Mouse (Mus musculus) limb, embryonic 12.5 days (tissue): ENCODE measurements around the gene Psmb3. TPM values are rescaled to one million over a fixed set of nuclear protein-coding genes. Genes with fewer than 3 reads are reported as not detected.

Experiments used
- ATAC-seq: fragments of 200-750 bp; cut with Nextera tagmentation; 2 replicates; pipeline ENCODE4 v1.8.0; 2017; ENCODE audit warnings: low read depth, moderate TSS enrichment; ENCODE audit not compliant: insufficient number of reproducible peaks, insufficient read depth, low FRiP score, low TSS enrichment
- H3K27ac ChIP-seq: fragments of 300-500 bp; sonication (generic); 2 replicates; pipeline ENCODE4 v1.5.1; 2016; ENCODE audit warnings: mild to moderate bottlenecking, moderate library complexity
- H3K27me3 ChIP-seq: fragments of 300-500 bp; sonication (generic); 2 replicates; pipeline ENCODE4 v1.6.1; 2016; ENCODE audit warnings: mild to moderate bottlenecking, moderate library complexity
- H3K36me3 ChIP-seq: fragments of 300-500 bp; sonication (generic); 2 replicates; pipeline ENCODE4 v1.6.1; 2016; ENCODE audit warnings: mild to moderate bottlenecking, moderate library complexity
- H3K4me1 ChIP-seq: fragments of 300-500 bp; sonication (generic); replicated peaks from 2 replicates; pipeline ENCODE4 v1.6.1; 2016
- H3K4me2 ChIP-seq: fragments of 300-500 bp; sonication (generic); 2 replicates; pipeline ENCODE4 v1.6.1; 2016; ENCODE audit warnings: mild to moderate bottlenecking, moderate library complexity
- H3K4me3 ChIP-seq: fragments of 300-500 bp; sonication (generic); replicated peaks from 2 replicates; pipeline ENCODE4 v1.5.1; 2016; ENCODE audit warnings: mild to moderate bottlenecking
- H3K9ac ChIP-seq: fragments of 300-500 bp; sonication (generic); replicated peaks from 2 replicates; pipeline ENCODE4 v1.6.1; 2016; ENCODE audit warnings: mild to moderate bottlenecking, moderate library complexity
- H3K9me3 ChIP-seq: fragments of 300-500 bp; sonication (generic); 2 replicates; pipeline ENCODE4 v1.6.1; 2016; ENCODE audit warnings: mild to moderate bottlenecking, moderate library complexity
- WGBS: fragments of 180-500 bp; shearing (Covaris S2); methylation state at CpG from one replicate; pipeline ENCODE4 v1.1.7; 2016; 5-methylcytosine and 5-hydroxymethylcytosine counted together
- polyA plus RNA-seq: library from polyadenylated mRNA; unstranded; fragments of >200 nt; fragmentation: Nextera tagmentation; extraction: Ambion mirVana; gene quantifications from 2 replicates; pipeline ENCODE4 v1.2.1, GENCODE M21; 2016

Psmb3 gene
- polyA plus RNA-seq, 1 experiment from 2014 or later = 481 TPM

GRCm38 (mm10) chr11:97661648-97662133 lies 41.5 kb upstream of the Psmb3 start:
- Histone ChIP-seq H3K9me3 (no peaks in the 10 kb centered on the region), H3K9ac (no peak overlapping the region), H3K4me2 (peak overlapping the region; percentile 85), H3K36me3 (peaks cover 15% of the 10 kb centered on the region), H3K4me3 (peak overlapping the region; percentile 92), H3K4me1 (peaks cover 48% of the 10 kb centered on the region), H3K27ac (no peak overlapping the region), H3K27me3 (peaks cover 17% of the 10 kb centered on the region)
- WGBS = under 1% methylated on average over 20 of the region's 20 CpGs
- no peak for ATAC-seq

DNA sequence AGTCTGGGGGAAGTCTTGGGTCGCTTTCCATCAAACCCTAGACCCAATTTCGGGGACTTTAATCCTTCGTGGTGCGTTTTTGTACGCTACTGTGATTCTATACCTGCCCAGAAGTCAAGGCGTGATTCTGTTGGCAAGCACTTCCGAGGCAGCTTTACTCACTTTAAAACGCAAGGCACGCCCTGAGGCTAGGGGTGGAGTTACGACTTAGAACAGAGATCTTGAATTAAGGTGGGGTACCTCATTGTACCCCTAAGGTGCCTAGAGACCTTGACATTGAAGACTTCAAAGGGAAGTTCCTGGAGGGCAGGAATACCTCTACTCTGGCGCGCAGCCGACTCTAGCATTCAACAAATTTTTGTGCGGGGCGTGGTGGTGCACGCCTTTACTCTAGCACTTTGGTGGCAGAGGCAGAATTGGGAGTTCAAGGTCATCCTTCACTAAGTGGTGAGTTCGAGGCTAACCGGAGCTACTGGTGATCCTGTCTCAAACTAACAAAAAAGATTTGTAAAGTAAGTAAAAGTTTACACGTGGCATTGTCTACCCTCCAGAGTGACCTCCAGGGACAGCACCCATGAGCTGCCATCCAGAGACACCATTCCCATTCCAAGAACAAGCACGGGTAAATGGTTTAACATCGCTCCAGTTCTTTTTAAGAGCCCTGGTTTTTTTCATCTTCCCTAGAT lies 40.8 kb upstream of the Psmb3 start:
- Histone ChIP-seq H3K36me3 (peaks cover 21% of the 10 kb centered on the region), H3K27ac (peak overlapping the region; percentile 92; the same call in 1 of the 2 replicates), H3K4me1 (peaks cover 48% of the 10 kb centered on the region), H3K9ac (0 out of 2 replicates have a peak overlapping the region, but pooled peaks have one; percentile 31), H3K9me3 (no peaks in the 10 kb centered on the region), H3K4me2 (peak overlapping the region; percentile 85), H3K27me3 (peaks cover 17% of the 10 kb centered on the region), H3K4me3 (peak overlapping the region; percentile 92)
- ATAC-seq = no peak
- 1% methylated on average over 21 of the region's 21 CpGs for WGBS

DNA sequence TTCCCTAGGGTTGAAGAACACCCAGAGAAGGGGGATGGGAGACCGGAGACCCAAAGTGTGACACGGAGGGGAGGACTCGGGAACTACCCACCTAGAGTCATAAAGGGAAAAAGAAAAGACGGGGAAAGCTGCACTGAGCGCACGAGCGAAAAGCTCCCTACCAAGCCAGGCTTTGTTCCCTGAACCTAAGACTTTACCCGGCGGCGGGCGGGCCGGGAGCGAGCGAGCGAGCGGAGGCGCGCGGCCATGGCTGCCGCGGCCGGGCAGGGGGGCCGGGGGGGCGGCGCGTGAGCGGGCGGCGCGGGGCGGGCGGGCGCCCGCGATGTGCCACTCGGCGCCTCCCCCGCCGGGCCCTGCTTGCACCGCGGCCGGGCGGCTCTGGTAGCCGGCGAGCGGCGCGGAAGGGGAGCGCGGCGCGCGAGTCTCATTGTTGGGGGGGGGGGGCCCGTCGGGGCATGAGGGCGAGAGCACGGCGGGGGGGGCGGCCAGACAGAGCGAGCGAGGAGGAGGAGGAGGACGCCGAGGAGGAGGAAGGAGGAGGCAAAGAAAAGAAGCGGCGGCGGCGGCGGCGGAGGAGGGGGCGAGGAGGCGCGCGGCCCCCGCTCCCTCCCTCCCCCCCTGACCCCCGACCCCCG lies 40.2 kb upstream of the Psmb3 start, which contains the start of gene Mllt6:
Gene Mllt6 (plus strand): TSS at position 522 of the 635 bp plus-strand sequence.
- WGBS = 1% methylated on average over 44 of the region's 76 CpGs
- Histone ChIP-seq H3K27me3 (peaks cover 17% of the 10 kb centered on the region), H3K4me1 (peaks cover 48% of the 10 kb centered on the region), H3K27ac (peak within 1 kb of the TSS; percentile 92), H3K36me3 (peaks cover 28% of the 10 kb centered on the region), H3K9ac (peak within 1 kb of the TSS; percentile 90), H3K4me3 (peak within 1 kb of the TSS; percentile 92), H3K4me2 (peak within 1 kb of the TSS; percentile 85), H3K9me3 (no peaks in the 10 kb centered on the region)
- ATAC-seq = 0 out of 2 replicates have a peak, but pooled peaks have one; percentile 4

DNA sequence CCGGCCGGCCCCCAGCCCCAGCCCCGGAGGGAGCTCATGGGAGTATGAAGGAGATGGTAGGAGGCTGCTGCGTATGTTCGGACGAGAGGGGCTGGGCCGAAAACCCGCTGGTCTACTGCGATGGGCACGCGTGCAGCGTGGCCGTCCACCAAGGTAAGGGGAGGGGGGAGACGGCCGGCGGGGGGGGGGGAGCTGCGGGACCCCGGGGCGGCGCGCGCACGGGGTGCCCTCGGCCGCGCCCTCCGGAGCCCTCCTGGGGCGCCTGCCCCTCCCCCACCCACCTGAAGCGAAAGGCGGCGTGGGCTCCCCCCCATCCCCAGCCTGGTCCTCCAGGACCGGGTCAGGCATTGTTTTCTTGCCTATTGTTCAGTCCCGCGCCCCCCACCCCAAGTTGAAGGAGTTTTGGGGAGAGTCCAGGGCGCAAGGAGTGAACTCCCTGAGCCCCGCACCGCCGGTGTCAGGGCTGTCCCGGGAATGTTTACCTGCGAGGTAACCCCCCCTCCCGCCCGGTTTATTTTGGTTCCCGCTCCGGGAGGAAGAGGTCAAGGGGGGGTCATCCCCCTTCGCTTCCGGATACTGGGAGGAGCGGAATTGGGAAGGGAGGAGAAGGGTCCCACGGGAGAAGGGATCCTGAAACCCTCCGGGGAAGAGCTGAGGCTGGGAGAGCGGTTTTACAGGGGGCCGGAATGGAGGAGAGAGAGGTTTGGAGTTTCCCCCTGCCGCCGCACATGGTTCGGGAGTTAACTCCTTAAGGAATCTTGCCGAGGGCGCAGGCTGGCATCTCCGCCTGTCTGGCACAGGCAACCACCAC lies 39.5 kb upstream of the Psmb3 start:
- ATAC-seq = no peak
- Histone ChIP-seq H3K9ac (peak overlapping the region; percentile 90), H3K36me3 (peaks cover 35% of the 10 kb centered on the region), H3K9me3 (no peaks in the 10 kb centered on the region), H3K27ac (peak overlapping the region; percentile 92), H3K4me2 (peak overlapping the region; percentile 85), H3K27me3 (peaks cover 17% of the 10 kb centered on the region), H3K4me1 (peaks cover 47% of the 10 kb centered on the region), H3K4me3 (peak overlapping the region; percentile 92)
- WGBS = under 1% methylated on average over 38 of the region's 57 CpGs

GRCm38 (mm10) chr11:97664339-97664665 lies 38.9 kb upstream of the Psmb3 start:
- 3% methylated on average over 6 of the region's 8 CpGs for WGBS
- peak overlapping the region; percentile 90 for H3K9ac ChIP-seq
- peaks cover 45% of the 10 kb centered on the region for H3K4me1 ChIP-seq

GRCm38 (mm10) chr11:97664771-97665240 lies 38.4 kb upstream of the Psmb3 start:
- Histone ChIP-seq H3K27me3 (peaks cover 17% of the 10 kb centered on the region), H3K4me1 (peaks cover 45% of the 10 kb centered on the region), H3K4me2 (peak overlapping the region; percentile 85), H3K4me3 (peak overlapping the region; percentile 92), H3K9ac (peak overlapping the region; percentile 90; the same call in 1 of the 2 replicates), H3K9me3 (no peaks in the 10 kb centered on the region), H3K27ac (no peak overlapping the region), H3K36me3 (peaks cover 46% of the 10 kb centered on the region)
- 30% methylated on average over 6 of the region's 6 CpGs for WGBS
- no peak for ATAC-seq

More at GRCm38 (mm10) chr11:97664339-97664665, 38.9 kb upstream of the Psmb3 start:
- Histone ChIP-seq H3K4me2 (peak overlapping the region; percentile 85), H3K36me3 (peaks cover 41% of the 10 kb centered on the region), H3K27ac (peak overlapping the region; percentile 92), H3K27me3 (peaks cover 17% of the 10 kb centered on the region), H3K9me3 (no peaks in the 10 kb centered on the region), H3K4me3 (peak overlapping the region; percentile 92)
- ATAC-seq = no peak

DNA sequence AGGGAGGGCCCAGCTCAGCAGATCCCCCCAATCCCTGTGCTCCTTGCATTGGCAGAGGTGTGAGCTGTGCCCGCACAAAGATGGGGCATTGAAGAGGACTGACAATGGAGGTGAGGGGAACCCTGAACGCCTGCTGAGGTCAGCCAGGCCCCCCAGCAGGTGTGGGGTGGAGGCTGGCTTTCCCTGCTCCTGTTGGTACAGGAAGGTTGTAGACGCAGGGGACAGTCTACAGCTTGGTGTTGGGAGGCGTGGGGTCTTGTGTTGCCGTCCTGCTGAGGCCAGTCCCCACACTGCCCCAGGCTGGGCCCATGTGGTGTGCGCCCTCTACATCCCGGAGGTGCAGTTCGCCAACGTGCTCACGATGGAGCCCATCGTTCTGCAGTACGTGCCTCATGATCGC lies 37.8 kb upstream of the Psmb3 start:
- peaks cover 17% of the 10 kb centered on the region for H3K27me3 ChIP-seq
- no peaks in the 10 kb centered on the region for H3K9me3 ChIP-seq
- H3K4me3 ChIP-seq = peak overlapping the region; percentile 92; the same call in 1 of the 2 replicates
- peaks cover 52% of the 10 kb centered on the region for H3K36me3 ChIP-seq
- H3K4me2 ChIP-seq = no peak overlapping the region
- no peak for ATAC-seq
- H3K9ac ChIP-seq = no peak overlapping the region
- H3K4me1 ChIP-seq = peaks cover 49% of the 10 kb centered on the region
- WGBS = 89% methylated on average over 13 of the region's 13 CpGs
- no peak overlapping the region for H3K27ac ChIP-seq

GRCm38 (mm10) chr11:97666221-97666620 lies 37.0 kb upstream of the Psmb3 start:
- H3K27ac ChIP-seq = no peak overlapping the region
- H3K4me3 ChIP-seq = no peak overlapping the region
- peaks cover 46% of the 10 kb centered on the region for H3K4me1 ChIP-seq
- peaks cover 60% of the 10 kb centered on the region for H3K36me3 ChIP-seq
- H3K4me2 ChIP-seq = no peak overlapping the region
- H3K27me3 ChIP-seq = peaks cover 14% of the 10 kb centered on the region
- no peak overlapping the region for H3K9ac ChIP-seq
- WGBS = 95% methylated on average over 7 of the region's 7 CpGs
- no peaks in the 10 kb centered on the region for H3K9me3 ChIP-seq
- no peak for ATAC-seq

DNA sequence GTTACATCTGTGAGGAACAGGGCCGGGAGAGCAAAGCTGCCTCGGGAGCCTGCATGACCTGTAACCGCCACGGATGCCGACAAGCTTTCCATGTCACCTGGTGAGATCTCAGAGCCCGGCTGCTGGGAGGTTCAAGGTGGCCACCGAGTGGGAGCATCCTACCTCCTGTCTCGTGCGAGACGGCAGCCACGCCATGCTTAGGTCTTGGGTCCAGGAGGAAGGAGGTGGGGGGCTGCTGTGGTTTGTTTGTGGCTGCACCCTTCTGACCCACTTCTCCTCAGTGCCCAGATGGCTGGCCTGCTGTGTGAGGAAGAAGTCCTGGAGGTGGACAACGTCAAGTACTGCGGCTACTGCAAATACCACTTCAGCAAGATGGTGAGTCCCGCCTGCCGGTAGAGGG lies 36.4 kb upstream of the Psmb3 start:
- H3K4me3 ChIP-seq = no peak overlapping the region
- 92% methylated on average over 15 of the region's 15 CpGs for WGBS
- H3K4me2 ChIP-seq = no peak overlapping the region
- H3K27ac ChIP-seq = no peak overlapping the region
- no peak overlapping the region for H3K9ac ChIP-seq
- peaks cover 40% of the 10 kb centered on the region for H3K4me1 ChIP-seq
- ATAC-seq = no peak
- peaks cover 66% of the 10 kb centered on the region for H3K36me3 ChIP-seq
- no peaks in the 10 kb centered on the region for H3K9me3 ChIP-seq
- H3K27me3 ChIP-seq = peaks cover 8% of the 10 kb centered on the region

DNA sequence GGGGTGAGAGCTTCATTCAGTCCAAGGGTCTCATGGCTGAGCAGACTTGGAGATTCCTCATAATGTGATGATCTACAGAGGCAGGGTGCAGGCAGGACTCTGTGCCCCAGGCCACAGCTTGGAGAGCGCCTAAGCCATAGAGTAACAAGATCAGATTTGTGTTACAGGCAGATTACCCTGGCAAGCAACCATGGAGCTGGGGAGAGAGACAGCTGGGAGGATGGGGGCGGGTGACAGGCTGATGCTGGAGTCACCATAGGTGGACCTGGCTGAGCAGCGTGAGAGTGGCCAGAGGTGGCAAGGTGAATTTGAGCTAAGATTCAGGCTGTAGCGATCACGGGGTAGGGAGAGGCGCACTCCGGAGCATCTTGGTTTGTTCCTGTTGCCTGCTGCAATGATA lies 35.0 kb upstream of the Psmb3 start:
- Histone ChIP-seq H3K4me1 (peaks cover 31% of the 10 kb centered on the region), H3K4me2 (no peak overlapping the region)
- WGBS = 89% methylated on average over 7 of the region's 7 CpGs

More for the DNA sequence above, 35.0 kb upstream of the Psmb3 start:
- Histone ChIP-seq H3K36me3 (peaks cover 80% of the 10 kb centered on the region), H3K4me3 (no peak overlapping the region), H3K27me3 (no peaks in the 10 kb centered on the region), H3K9me3 (no peaks in the 10 kb centered on the region), H3K9ac (no peak overlapping the region), H3K27ac (0 out of 2 replicates have a peak overlapping the region, but pooled peaks have one; percentile 12)
- ATAC-seq = no peak
